Mouse (Mus musculus): Measurements from ENCODE around the gene Il1r1. TPM values are rescaled to one million over a fixed set of nuclear protein-coding genes. Genes with fewer than 3 reads are reported as not detected.
"Not testable (repeated sequence)": the region's sequence is repeated elsewhere in the genome, so short reads cannot be mapped to it uniquely, and the experiment has no call there.

Gene Il1r1
- polyA plus RNA-seq, 1 experiment from 2014 or later = 8.6 TPM

GRCm38 (mm10) chr1:40303179-40303866 lies 78.4 kb downstream of the Il1r1 start:
- H3K27me3 ChIP-seq (replicated peaks; ENCODE audit: control insufficient read depth, insufficient read depth, low read length) = no peaks in the 10 kb centered on the region
- no peaks in the 10 kb centered on the region for H3K4me1 ChIP-seq (replicated peaks; ENCODE audit: control insufficient read depth, insufficient read depth, low read length)
- H3K4me3 ChIP-seq (ENCODE audit: low read depth, low read length) = no peak overlapping the region
- H3K27ac ChIP-seq (ENCODE audit: low read depth) = no peak overlapping the region
- no peaks in the 10 kb centered on the region for H3K36me3 ChIP-seq (ENCODE audit: control insufficient read depth, insufficient read depth, low read length)
- no peak overlapping the region for H3K4me2 ChIP-seq (ENCODE audit: low read length)
- H3K9ac ChIP-seq (ENCODE audit: low read length) = no peak overlapping the region
- ATAC-seq (replicated peaks; ENCODE audit: low FRiP score, low TSS enrichment, low read depth) (no peak), DNase-seq (ENCODE audit: low spot score) (no peak)
- H3K9me3 ChIP-seq (ENCODE audit: control insufficient read depth, low read length) = no peaks in the 10 kb centered on the region
- WGBS = 74% methylated on average over 7 of the region's 7 CpGs

GRCm38 (mm10) chr1:40304321-40304720 lies 79.4 kb downstream of the Il1r1 start:
- H3K36me3 ChIP-seq (ENCODE audit: control insufficient read depth, insufficient read depth, low read length); H3K27ac ChIP-seq (ENCODE audit: low read depth); H3K4me1 ChIP-seq (replicated peaks; ENCODE audit: control insufficient read depth, insufficient read depth, low read length); H3K27me3 ChIP-seq (replicated peaks; ENCODE audit: control insufficient read depth, insufficient read depth, low read length); ATAC-seq (replicated peaks; ENCODE audit: low FRiP score, low TSS enrichment, low read depth); H3K4me2 ChIP-seq (ENCODE audit: low read length); H3K9me3 ChIP-seq (ENCODE audit: control insufficient read depth, low read length); H3K4me3 ChIP-seq (ENCODE audit: low read depth, low read length); H3K9ac ChIP-seq (ENCODE audit: low read length); DNase-seq (ENCODE audit: low spot score): not testable (repeated sequence)
- WGBS = 79% methylated on average over 4 of the region's 4 CpGs

- 75% methylated on average over 2 of the region's 2 CpGs for WGBS
- no peak overlapping the region for H3K9ac ChIP-seq (ENCODE audit: low read length)
- H3K4me3 ChIP-seq (ENCODE audit: low read depth, low read length) = no peak overlapping the region
- no peak overlapping the region for H3K4me2 ChIP-seq (ENCODE audit: low read length)
- no peaks in the 10 kb centered on the region for H3K27me3 ChIP-seq (replicated peaks; ENCODE audit: control insufficient read depth, insufficient read depth, low read length)
- H3K36me3 ChIP-seq (ENCODE audit: control insufficient read depth, insufficient read depth, low read length) = no peaks in the 10 kb centered on the region
- DNase-seq (ENCODE audit: low spot score) = no peak
- no peak overlapping the region for H3K27ac ChIP-seq (ENCODE audit: low read depth)
- H3K9me3 ChIP-seq (ENCODE audit: control insufficient read depth, low read length) = no peaks in the 10 kb centered on the region
- no peaks in the 10 kb centered on the region for H3K4me1 ChIP-seq (replicated peaks; ENCODE audit: control insufficient read depth, insufficient read depth, low read length)
- no peak for ATAC-seq (replicated peaks; ENCODE audit: low FRiP score, low TSS enrichment, low read depth)
These were observed 81.2 kb downstream of the Il1r1 start for GRCm38 (mm10) chr1:40306111-40306510.

DNA sequence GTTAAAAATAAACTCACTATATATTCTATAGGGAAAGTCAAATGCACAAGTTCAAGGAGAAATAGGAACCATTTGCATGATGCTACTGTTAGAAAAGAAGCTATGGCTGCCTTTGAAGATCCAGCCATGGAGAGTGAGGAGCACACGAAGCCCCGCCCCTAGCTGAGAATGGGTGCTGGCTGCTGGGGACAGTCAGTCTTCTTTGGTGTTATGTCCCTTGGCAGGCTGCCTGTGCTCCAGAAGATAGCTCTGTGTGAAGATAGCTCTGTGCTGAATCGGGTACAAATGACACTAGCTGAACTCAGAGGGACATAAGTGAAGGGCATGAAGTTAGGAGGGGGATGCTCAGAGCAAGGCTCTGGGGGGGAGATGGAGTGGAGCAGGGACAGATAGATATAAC lies 86.2 kb downstream of the Il1r1 start:
- H3K9me3 ChIP-seq (ENCODE audit: control insufficient read depth, low read length) = no peaks in the 10 kb centered on the region
- H3K9ac ChIP-seq (ENCODE audit: low read length) = no peak overlapping the region
- no peaks in the 10 kb centered on the region for H3K4me1 ChIP-seq (replicated peaks; ENCODE audit: control insufficient read depth, insufficient read depth, low read length)
- WGBS = 85% methylated on average over 3 of the region's 3 CpGs
- H3K27me3 ChIP-seq (replicated peaks; ENCODE audit: control insufficient read depth, insufficient read depth, low read length) = no peaks in the 10 kb centered on the region
- DNase-seq (ENCODE audit: low spot score) = no peak
- no peaks in the 10 kb centered on the region for H3K36me3 ChIP-seq (ENCODE audit: control insufficient read depth, insufficient read depth, low read length)
- no peak for ATAC-seq (replicated peaks; ENCODE audit: low FRiP score, low TSS enrichment, low read depth)
- no peak overlapping the region for H3K4me2 ChIP-seq (ENCODE audit: low read length)
- H3K4me3 ChIP-seq (ENCODE audit: low read depth, low read length) = no peak overlapping the region
- no peak overlapping the region for H3K27ac ChIP-seq (ENCODE audit: low read depth)

DNA sequence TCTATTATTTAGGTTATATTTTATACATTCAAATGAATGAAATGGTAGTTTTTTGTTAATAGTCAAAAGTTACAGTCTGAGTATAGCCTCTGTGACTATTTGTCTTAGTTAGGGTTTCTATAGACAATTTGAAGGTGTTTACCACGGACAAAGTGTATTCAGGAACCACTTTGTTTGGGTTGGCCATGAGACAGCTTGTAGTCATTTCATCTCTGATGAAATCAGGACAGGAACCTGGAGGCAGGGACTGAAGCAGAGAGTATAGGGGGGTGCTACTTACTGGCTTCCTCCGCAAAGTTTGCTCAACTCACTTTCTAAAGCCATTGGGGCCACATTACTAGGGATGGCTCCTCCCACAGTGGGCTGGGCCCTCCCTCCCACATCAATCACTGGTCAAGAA lies 86.7 kb downstream of the Il1r1 start:
- Histone ChIP-seq H3K36me3 (ENCODE audit: control insufficient read depth, insufficient read depth, low read length) (no peaks in the 10 kb centered on the region), H3K4me1 (replicated peaks; ENCODE audit: control insufficient read depth, insufficient read depth, low read length) (no peaks in the 10 kb centered on the region), H3K27me3 (replicated peaks; ENCODE audit: control insufficient read depth, insufficient read depth, low read length) (no peaks in the 10 kb centered on the region), H3K4me3 (ENCODE audit: low read depth, low read length) (no peak overlapping the region), H3K9me3 (ENCODE audit: control insufficient read depth, low read length) (no peaks in the 10 kb centered on the region), H3K27ac (ENCODE audit: low read depth) (no peak overlapping the region), H3K4me2 (ENCODE audit: low read length) (no peak overlapping the region), H3K9ac (ENCODE audit: low read length) (no peak overlapping the region)
- no peak for ATAC-seq (replicated peaks; ENCODE audit: low FRiP score, low TSS enrichment, low read depth)
- 86% methylated on average over 2 of the region's 2 CpGs for WGBS
- no peak for DNase-seq (ENCODE audit: low spot score)

GRCm38 (mm10) chr1:40314016-40314415 lies 89.1 kb downstream of the Il1r1 start:
- H3K9me3 ChIP-seq (ENCODE audit: control insufficient read depth, low read length) = no peaks in the 10 kb centered on the region
- WGBS = 80% methylated on average over 12 of the region's 12 CpGs
- H3K27ac ChIP-seq (ENCODE audit: low read depth) = no peak overlapping the region
- DNase-seq (ENCODE audit: low spot score) (no peak), ATAC-seq (replicated peaks; ENCODE audit: low FRiP score, low TSS enrichment, low read depth) (no peak)
- H3K9ac ChIP-seq (ENCODE audit: low read length) = no peak overlapping the region
- no peak overlapping the region for H3K4me3 ChIP-seq (ENCODE audit: low read depth, low read length)
- no peaks in the 10 kb centered on the region for H3K36me3 ChIP-seq (ENCODE audit: control insufficient read depth, insufficient read depth, low read length)
- H3K27me3 ChIP-seq (replicated peaks; ENCODE audit: control insufficient read depth, insufficient read depth, low read length) = no peaks in the 10 kb centered on the region
- H3K4me1 ChIP-seq (replicated peaks; ENCODE audit: control insufficient read depth, insufficient read depth, low read length) = no peaks in the 10 kb centered on the region
- no peak overlapping the region for H3K4me2 ChIP-seq (ENCODE audit: low read length)

GRCm38 (mm10) chr1:40317657-40318056 lies 92.8 kb downstream of the Il1r1 start:
- Histone ChIP-seq H3K9me3 (ENCODE audit: control insufficient read depth, low read length) (no peaks in the 10 kb centered on the region), H3K4me1 (replicated peaks; ENCODE audit: control insufficient read depth, insufficient read depth, low read length) (no peaks in the 10 kb centered on the region), H3K4me2 (ENCODE audit: low read length) (no peak overlapping the region), H3K9ac (ENCODE audit: low read length) (no peak overlapping the region), H3K4me3 (ENCODE audit: low read depth, low read length) (no peak overlapping the region), H3K27ac (ENCODE audit: low read depth) (no peak overlapping the region), H3K27me3 (replicated peaks; ENCODE audit: control insufficient read depth, insufficient read depth, low read length) (no peaks in the 10 kb centered on the region), H3K36me3 (ENCODE audit: control insufficient read depth, insufficient read depth, low read length) (no peaks in the 10 kb centered on the region)
- no peak for ATAC-seq (replicated peaks; ENCODE audit: low FRiP score, low TSS enrichment, low read depth)
- no peak for DNase-seq (ENCODE audit: low spot score)
- 86% methylated on average over 8 of the region's 8 CpGs for WGBS

- DNase-seq (ENCODE audit: low spot score) (no peak), ATAC-seq (replicated peaks; ENCODE audit: low FRiP score, low TSS enrichment, low read depth) (no peak)
- Histone ChIP-seq H3K9me3 (ENCODE audit: control insufficient read depth, low read length) (no peaks in the 10 kb centered on the region), H3K4me1 (replicated peaks; ENCODE audit: control insufficient read depth, insufficient read depth, low read length) (peaks cover 7% of the 10 kb centered on the region; the same call in 1 of the 2 replicates), H3K4me2 (ENCODE audit: low read length) (no peak overlapping the region), H3K27ac (ENCODE audit: low read depth) (no peak overlapping the region), H3K9ac (ENCODE audit: low read length) (no peak overlapping the region), H3K4me3 (ENCODE audit: low read depth, low read length) (no peak overlapping the region), H3K27me3 (replicated peaks; ENCODE audit: control insufficient read depth, insufficient read depth, low read length) (peaks cover 11% of the 10 kb centered on the region), H3K36me3 (ENCODE audit: control insufficient read depth, insufficient read depth, low read length) (no peaks in the 10 kb centered on the region)
- 80% methylated on average over 6 of the region's 6 CpGs for WGBS
These were observed 96.9 kb downstream of the Il1r1 start for GRCm38 (mm10) chr1:40321824-40322223.

DNA sequence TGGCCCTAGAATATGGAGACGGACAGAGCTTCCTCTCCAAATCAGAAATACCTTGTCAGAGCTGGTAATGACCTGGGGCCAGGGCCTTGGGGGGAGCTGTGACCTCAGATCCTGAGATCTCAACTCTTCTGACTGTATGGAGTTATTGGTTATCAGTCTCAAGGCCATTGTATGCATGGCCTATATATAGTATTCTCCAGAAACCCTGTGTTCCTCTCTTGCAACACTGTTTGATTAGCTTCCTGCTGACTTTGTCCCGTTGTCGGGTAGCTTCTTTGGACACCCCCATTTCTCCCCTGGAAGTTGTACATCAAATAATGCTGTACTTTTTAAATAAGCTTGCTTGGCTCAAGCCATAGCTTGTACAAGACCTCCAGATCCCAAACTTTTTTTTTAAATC lies 97.7 kb downstream of the Il1r1 start:
- no peak overlapping the region for H3K4me3 ChIP-seq (ENCODE audit: low read depth, low read length)
- WGBS = 77% methylated on average over 3 of the region's 3 CpGs
- H3K36me3 ChIP-seq (ENCODE audit: control insufficient read depth, insufficient read depth, low read length) = no peaks in the 10 kb centered on the region
- no peak overlapping the region for H3K9ac ChIP-seq (ENCODE audit: low read length)
- H3K27ac ChIP-seq (ENCODE audit: low read depth) = no peak overlapping the region
- no peak overlapping the region for H3K4me2 ChIP-seq (ENCODE audit: low read length)
- ATAC-seq (replicated peaks; ENCODE audit: low FRiP score, low TSS enrichment, low read depth) (no peak), DNase-seq (ENCODE audit: low spot score) (no peak)
- peaks cover 7% of the 10 kb centered on the region; the same call in 1 of the 2 replicates for H3K4me1 ChIP-seq (replicated peaks; ENCODE audit: control insufficient read depth, insufficient read depth, low read length)
- H3K9me3 ChIP-seq (ENCODE audit: control insufficient read depth, low read length) = no peaks in the 10 kb centered on the region
- H3K27me3 ChIP-seq (replicated peaks; ENCODE audit: control insufficient read depth, insufficient read depth, low read length) = peaks cover 13% of the 10 kb centered on the region

Data from intestine, embryonic 14.5 days (tissue).